Mouse (Mus musculus): Measurements from ENCODE around the gene Zglp1. TPM values are rescaled to one million over a fixed set of nuclear protein-coding genes. Genes with fewer than 3 reads are reported as not detected.
A peak's percentile ranks its signal among the peaks of the same experiment; 100 is the strongest.

Zglp1 gene
- total RNA-seq, 2 experiments from 2014 or later = 1.3 TPM; not detected in 1

- Histone ChIP-seq H3K4me3 (no peak overlapping the region), H3K27ac (no peak overlapping the region)
- intact Hi-C loops (cut with DNase I) = loop anchor here (5.0 kb wide), 1 partner anchor 61 kb away; the partner anchor contains the start of gene Icam5
- DNase-seq (ENCODE audit: extremely low spot score in 1 of 2, low spot score in 2 of 2) = no peak
- TF ChIP-seq CTCF (IDR thresholded peaks at IDR 0.05) = no peak
Measured at GRCm38 (mm10) chr9:21093423-21093822, 26.5 kb upstream of the Zglp1 start.

GRCm38 (mm10) chr9:21091707-21092320 lies 24.9 kb upstream of the Zglp1 start, which contains the start of the genes Gm38431 and Raver1:
Gene Gm38431, minus strand, starts transcription at chr9:21091997.
Gene Raver1, minus strand, starts transcription at chr9:21092008.
- no peak for TF ChIP-seq CTCF (IDR thresholded peaks at IDR 0.05)
- DNase-seq (ENCODE audit: extremely low spot score in 1 of 2, low spot score in 2 of 2) = peak; percentile 94 to 97
- intact Hi-C loops (cut with DNase I) = loop anchor here (5.0 kb wide), 1 partner anchor 60 kb away; the partner anchor contains the start of gene Icam5
- H3K4me3 ChIP-seq = peak within 1 kb of the TSS; percentile 84
- H3K27ac ChIP-seq = peak within 1 kb of the TSS; percentile 89

DNA sequence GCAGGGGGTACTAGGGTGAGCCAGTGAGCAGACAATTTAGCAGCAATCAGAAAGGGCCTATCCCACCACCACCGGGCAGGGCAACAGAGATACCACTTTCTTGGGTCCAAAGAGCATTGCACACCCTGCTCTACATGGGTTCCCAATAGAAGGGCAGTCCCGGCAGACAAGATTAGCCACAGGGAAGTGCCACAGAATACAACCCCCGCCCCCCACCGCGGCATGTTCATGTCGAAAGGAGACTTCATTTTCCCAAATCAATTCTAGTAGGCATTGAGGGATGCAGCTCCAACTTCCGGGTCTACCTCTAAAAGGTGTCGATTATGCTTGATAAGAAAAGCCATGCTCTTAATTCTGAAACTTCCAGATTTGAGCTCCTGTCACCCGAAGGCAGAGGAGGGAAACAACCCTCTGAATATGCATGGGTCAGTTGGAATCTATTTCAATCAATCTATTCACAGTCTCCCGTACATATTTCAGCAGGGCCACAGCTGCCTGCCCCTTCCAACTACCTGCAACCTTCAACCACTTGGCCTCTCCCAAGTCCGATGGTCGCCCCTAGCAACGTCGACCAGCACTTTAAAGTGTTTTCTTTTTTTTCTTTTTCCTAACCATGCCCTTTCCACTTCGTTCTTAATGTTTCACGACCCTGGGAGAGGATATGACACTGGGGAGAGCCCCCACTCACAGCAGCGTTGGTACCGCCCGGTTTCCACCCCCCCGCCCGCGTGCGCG lies 24.2 kb upstream of the Zglp1 start:
- no peak for TF ChIP-seq CTCF (IDR thresholded peaks at IDR 0.05)
- intact Hi-C loops (cut with DNase I) = loop anchor here (5.0 kb wide), 1 partner anchor 59 kb away; the partner anchor contains the start of gene Icam5
- H3K27ac ChIP-seq = peak overlapping the region; percentile 89
- peak overlapping the region; percentile 84 for H3K4me3 ChIP-seq
- DNase-seq (ENCODE audit: extremely low spot score in 1 of 2, low spot score in 2 of 2) = no peak

- Histone ChIP-seq H3K27ac (no peak overlapping the region), H3K4me3 (peak overlapping the region; percentile 84)
- no peak for TF ChIP-seq CTCF (IDR thresholded peaks at IDR 0.05)
- no peak for DNase-seq (ENCODE audit: extremely low spot score in 1 of 2, low spot score in 2 of 2)
- intact Hi-C loops (cut with DNase I) = loop anchor here (5.0 kb wide), 1 partner anchor 58 kb away; the partner anchor contains the start of gene Icam5
Measured at GRCm38 (mm10) chr9:21090537-21090936, 23.6 kb upstream of the Zglp1 start.

DNA sequence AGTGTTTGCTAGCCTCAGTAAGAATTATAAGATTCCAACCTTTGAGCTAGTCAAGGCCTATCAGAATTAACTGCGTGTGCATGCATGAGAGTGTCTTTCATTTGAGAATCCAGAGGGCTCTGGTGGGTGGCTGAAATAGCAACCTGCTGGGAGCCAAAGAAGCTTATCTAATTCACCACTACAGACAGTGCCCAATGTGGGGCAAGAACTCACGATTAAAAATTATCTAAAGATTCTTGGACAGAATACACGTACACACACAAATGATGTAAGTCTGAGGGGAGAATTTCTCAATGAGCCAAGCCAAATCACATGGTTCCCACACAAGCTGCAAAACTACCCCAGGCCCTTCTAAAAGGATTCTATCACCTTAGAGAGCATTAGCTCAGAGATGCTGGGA lies 16.4 kb upstream of the Zglp1 start:
- TF ChIP-seq CTCF (IDR thresholded peaks at IDR 0.05) = no peak

DNA sequence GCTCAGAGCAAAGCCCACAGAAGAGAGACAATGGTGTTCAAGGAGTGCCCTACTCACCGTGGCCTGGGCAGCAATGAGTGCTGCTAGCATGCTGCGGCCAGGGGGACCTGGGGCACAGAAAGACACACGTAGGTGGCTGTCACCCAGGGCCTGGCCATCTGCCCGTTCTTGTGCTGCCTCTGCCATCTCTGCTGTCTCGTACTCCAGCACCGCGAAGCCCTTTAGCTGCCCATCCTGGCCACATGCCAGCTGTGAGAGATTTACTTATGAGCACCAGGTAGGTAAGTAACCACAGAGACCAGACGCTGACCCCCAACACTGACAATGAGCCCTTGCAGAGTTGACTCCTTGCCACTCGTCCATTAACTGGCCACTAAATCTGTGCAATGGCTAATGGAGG lies 14.2 kb upstream of the Zglp1 start:
- DNase-seq (ENCODE audit: extremely low spot score in 1 of 2, low spot score in 2 of 2) = no peak
- Histone ChIP-seq H3K4me3 (no peak overlapping the region), H3K27ac (no peak overlapping the region)
- TF ChIP-seq CTCF (IDR thresholded peaks at IDR 0.05) = no peak
- intact Hi-C loops (cut with DNase I) = no loop called here

More for the DNA sequence above, 16.4 kb upstream of the Zglp1 start:
- Histone ChIP-seq H3K27ac (no peak overlapping the region), H3K4me3 (no peak overlapping the region)
- DNase-seq (ENCODE audit: extremely low spot score in 1 of 2, low spot score in 2 of 2) = no peak
- intact Hi-C loops (cut with DNase I) = no loop called here

DNA sequence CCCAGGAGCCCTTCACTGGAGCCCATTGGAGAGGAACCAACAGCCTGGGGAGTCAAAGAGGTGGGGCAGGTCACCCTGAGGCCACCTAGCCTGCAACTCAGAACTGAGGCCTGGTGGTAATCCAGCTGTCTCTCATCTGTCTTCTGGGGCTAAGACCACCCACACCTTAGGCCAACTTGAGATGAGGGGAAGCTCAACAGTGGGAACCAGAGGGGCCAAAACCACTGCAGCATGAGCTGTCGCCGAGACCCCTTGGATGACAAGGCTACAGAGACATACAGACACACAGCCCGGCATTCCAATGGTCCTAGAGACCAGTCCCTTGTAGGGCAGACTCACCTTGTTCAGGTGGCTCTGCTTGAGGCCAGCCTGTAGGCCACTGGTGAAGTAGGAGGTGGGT lies 8.7 kb upstream of the Zglp1 start:
- no peak for TF ChIP-seq CTCF (IDR thresholded peaks at IDR 0.05)

DNA sequence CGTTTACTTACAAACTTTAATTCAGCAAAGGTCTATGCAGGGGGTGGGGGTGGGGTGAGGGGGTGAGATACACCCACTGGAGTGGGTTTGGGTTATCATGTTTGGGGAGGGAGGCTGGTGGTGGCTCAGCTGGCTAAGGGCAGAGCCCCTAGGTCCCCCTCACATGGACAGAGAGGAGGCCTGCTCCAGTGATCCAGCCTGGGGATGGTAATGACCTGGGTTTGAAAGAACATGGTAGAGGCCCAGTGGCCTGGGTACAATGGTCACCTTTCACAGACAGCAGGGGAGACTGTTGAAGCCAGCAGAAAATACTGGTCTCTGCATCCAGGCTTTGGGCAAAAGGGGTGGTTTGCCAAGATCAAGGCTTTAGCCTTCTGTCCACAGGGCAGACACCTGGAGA lies 7.3 kb upstream of the Zglp1 start:
- no peak for DNase-seq (ENCODE audit: extremely low spot score in 1 of 2, low spot score in 2 of 2)
- no peak for TF ChIP-seq CTCF (IDR thresholded peaks at IDR 0.05)
- Histone ChIP-seq H3K4me3 (no peak overlapping the region), H3K27ac (no peak overlapping the region)
- intact Hi-C loops (cut with DNase I) = loop anchor here (5.0 kb wide), 1 partner anchor 177 kb away; the partner anchor contains the start of gene Eif3g

More for the DNA sequence above, 8.7 kb upstream of the Zglp1 start:
- intact Hi-C loops (cut with DNase I) = no loop called here
- DNase-seq (ENCODE audit: extremely low spot score in 1 of 2, low spot score in 2 of 2) = no peak
- Histone ChIP-seq H3K4me3 (no peak overlapping the region), H3K27ac (no peak overlapping the region)

- no peak for TF ChIP-seq CTCF (IDR thresholded peaks at IDR 0.05)
- DNase-seq (ENCODE audit: extremely low spot score in 1 of 2, low spot score in 2 of 2) = peak; percentile 89 to 90
- Histone ChIP-seq H3K27ac (peak within 1 kb of the TSS; percentile 85), H3K4me3 (peak within 1 kb of the TSS; percentile 94)
- intact Hi-C loops (cut with DNase I) = loop anchor here (2.0 to 5.0 kb wide), 3 partner anchors 32 to 176 kb away; partner anchors contain the start of genes Eif3g and Tyk2
Measured at GRCm38 (mm10) chr9:21073044-21073840, 6.3 kb upstream of the Zglp1 start, which contains the start of the genes Gm49373 and Fdx1l. Gene Gm49373, minus strand, starts transcription at chr9:21073096. Gene Fdx1l, minus strand, starts transcription at chr9:21073614.

- no peak for TF ChIP-seq CTCF (IDR thresholded peaks at IDR 0.05)
- intact Hi-C loops (cut with DNase I) = loop anchor here (1.0 to 5.0 kb wide), 4 partner anchors 32 to 175 kb away; partner anchors contain the start of genes Eif3g and Tyk2
- Histone ChIP-seq H3K4me3 (peak overlapping the region; percentile 94), H3K27ac (peak overlapping the region; percentile 85)
- DNase-seq (ENCODE audit: extremely low spot score in 1 of 2, low spot score in 2 of 2) = no peak
Measured at GRCm38 (mm10) chr9:21072641-21073040, 5.7 kb upstream of the Zglp1 start.

GRCm38 (mm10) chr9:21062928-21063327 lies 4.0 kb downstream of the Zglp1 start:
- Histone ChIP-seq H3K4me3 (no peak overlapping the region), H3K27ac (peak overlapping the region; percentile 91)
- no peak for TF ChIP-seq CTCF (IDR thresholded peaks at IDR 0.05)
- intact Hi-C loops (cut with DNase I) = loop anchor here (1.0 kb wide), 2 partner anchors 22 to 31 kb away; partner anchors contain the start of gene Icam5
- DNase-seq (ENCODE audit: extremely low spot score in 1 of 2, low spot score in 2 of 2) = peak; percentile 70 to 76
